Mouse (Mus musculus): ENCODE results near the gene Bdnf. TPM values are rescaled to one million over a fixed set of nuclear protein-coding genes. Genes with fewer than 3 reads are reported as not detected.

The Bdnf gene
- 10 to 100 TPM; 28.5 to 35.0 TPM for total RNA-seq (2021)

GRCm38 (mm10) chr2:109674532-109674931 is at the start of gene Bdnf:
Gene Bdnf (plus strand): TSS chr2:109674700.
- intact Hi-C loops (cut with DNase I): loop anchor here (10.0 kb wide), 3 partner anchors 890 to 1640 kb away; no protein-coding TSS in a partner anchor
- peak in 1 of 2 experiments; percentile 9 for DNase-seq (ENCODE audit: low spot score in 2 of 2)

DNA sequence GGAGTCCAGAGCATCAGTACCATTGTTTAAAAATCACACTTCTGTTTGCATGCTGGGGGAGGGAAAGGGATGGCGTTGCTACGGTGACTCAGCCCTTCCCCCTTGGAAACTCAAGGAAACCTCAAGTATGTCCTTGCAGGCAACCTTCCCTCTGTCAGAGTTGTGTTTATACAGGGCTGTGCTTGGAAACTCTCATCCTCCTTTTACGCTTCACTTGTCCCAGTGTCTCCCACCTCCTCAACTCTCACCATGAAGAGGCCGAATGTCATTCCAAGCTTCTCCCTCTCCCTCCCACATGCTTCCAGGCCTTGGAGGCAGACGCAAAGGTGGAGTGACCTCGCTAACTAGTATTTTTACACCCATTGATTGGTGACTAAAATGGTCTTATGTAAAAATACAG is 47.6 kb upstream of the Bdnf start:
- intact Hi-C loops (cut with DNase I): no loop called here

DNA sequence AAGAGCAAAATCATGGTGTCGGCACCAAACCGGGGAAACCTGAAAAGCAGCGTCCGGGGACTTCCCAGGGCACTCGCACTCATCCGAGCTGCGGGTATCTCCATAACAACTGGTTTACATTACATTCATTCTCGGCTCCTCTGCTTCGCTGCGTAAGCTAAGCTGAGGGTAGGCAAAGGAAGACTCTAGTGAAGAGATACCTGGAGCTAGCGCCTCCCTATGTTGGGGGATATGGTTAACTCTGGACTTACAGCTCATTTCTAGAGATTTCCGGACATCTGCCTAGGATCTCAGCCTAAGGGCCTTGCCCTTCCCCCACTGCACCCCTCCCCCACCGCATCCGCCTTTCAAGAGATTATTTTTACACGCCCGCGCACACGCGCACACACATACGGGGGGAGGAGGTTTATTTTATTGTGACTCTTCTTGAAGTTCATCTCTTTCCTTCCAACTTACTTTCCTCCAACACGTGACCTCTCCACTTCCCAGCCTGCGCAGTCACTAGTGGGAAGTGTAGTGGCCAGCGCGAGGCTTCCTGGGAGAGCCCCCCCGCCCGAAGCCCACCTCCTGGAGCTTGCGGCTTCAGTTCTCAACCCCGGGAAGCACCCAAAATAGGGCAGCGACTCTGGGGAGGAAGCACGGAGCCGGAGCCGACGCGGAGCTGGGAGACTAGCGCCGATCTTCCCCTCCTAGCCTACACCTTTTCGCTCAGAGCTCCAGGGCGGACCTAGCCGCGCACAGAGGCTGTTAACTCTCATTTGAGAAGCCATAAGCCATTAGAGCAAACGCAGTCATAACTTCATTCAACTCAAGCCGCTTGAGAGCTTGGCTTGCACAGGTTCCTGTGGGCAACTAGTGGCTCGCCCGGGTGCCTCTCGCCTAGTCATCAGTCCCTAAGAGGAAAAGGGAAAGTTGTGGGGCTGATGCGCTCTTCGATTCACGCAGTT is 718 bp upstream of the Bdnf start:
- DNase-seq (ENCODE audit: low spot score in 2 of 2): peak; percentile 38 to 42
- intact Hi-C loops (cut with DNase I): loop anchor here (10.0 kb wide), 3 partner anchors 889 to 1639 kb away; no protein-coding TSS in a partner anchor

More for the DNA sequence above, 47.6 kb upstream of the Bdnf start:
- DNase-seq (ENCODE audit: low spot score in 2 of 2): no peak

- peak in 1 of 2 experiments; percentile 8 for DNase-seq (ENCODE audit: low spot score in 2 of 2)
- intact Hi-C loops (cut with DNase I): loop anchor here (5.0 to 10.0 kb wide), 6 partner anchors 398 to 1640 kb away; no protein-coding TSS in a partner anchor
These were observed 551 bp downstream of the Bdnf start for GRCm38 (mm10) chr2:109675051-109675450.

GRCm38 (mm10) chr2:109675973-109676617 is 1.6 kb downstream of the Bdnf start:
- intact Hi-C loops (cut with DNase I): loop anchor here (2.0 to 10.0 kb wide), 7 partner anchors 399 to 1641 kb away; no protein-coding TSS in a partner anchor
- peak; percentile 35 to 65 for DNase-seq (ENCODE audit: low spot score in 2 of 2)

GRCm38 (mm10) chr2:109676618-109676974 is 2.1 kb downstream of the Bdnf start:
- peak in 1 of 2 experiments; percentile 18 for DNase-seq (ENCODE audit: low spot score in 2 of 2)

GRCm38 (mm10) chr2:109677221-109678089 is 3.0 kb downstream of the Bdnf start:
- peak; percentile 46 to 70 for DNase-seq (ENCODE audit: low spot score in 2 of 2)
- intact Hi-C loops (cut with DNase I): loop anchor here (1.0 to 10.0 kb wide), 8 partner anchors 59 to 1643 kb away; no protein-coding TSS in a partner anchor

More at GRCm38 (mm10) chr2:109676618-109676974, 2.1 kb downstream of the Bdnf start:
- intact Hi-C loops (cut with DNase I): loop anchor here (2.0 to 10.0 kb wide), 7 partner anchors 399 to 1642 kb away; no protein-coding TSS in a partner anchor

DNA sequence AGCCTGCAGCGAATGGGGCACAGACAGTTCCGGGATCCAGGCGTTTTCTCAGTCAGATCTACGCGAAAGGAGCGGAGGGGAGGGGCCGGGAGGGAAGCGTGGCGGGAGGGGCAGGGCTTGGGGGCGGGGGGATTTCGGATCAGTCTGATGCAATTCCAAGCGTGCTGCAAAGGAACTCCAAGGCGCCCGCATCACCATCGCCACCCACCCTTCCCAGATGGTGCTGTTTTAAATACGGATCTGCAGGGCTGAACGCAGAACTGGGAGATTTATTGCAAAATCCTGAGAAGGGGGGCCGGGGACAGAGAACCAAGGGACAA is 3.5 kb downstream of the Bdnf start:
- DNase-seq (ENCODE audit: low spot score in 2 of 2): peak; percentile 82 to 97
- intact Hi-C loops (cut with DNase I): loop anchor here (1.0 to 10.0 kb wide), 7 partner anchors 60 to 1643 kb away; no protein-coding TSS in a partner anchor

DNA sequence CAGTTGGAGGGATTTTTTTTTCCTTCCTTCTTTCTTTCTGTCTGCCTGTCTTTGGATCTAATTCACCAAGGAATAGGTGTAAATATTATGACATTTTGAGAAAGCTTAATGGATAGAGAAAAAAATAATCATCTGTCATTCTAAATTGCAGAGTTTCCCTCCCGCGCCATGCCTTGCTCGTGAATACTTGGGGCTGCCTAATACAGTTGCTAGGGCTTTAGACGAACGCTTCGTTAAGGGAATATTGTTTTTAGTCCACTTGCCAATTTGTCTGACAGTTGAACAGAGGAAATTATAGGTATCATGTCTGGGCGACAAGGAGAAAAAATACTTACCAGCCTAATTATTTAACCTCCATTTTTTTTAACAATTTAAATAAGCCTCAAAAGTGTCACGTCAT is 4.0 kb downstream of the Bdnf start:
- no peak for DNase-seq (ENCODE audit: low spot score in 2 of 2)
- intact Hi-C loops (cut with DNase I): loop anchor here (1.0 to 10.0 kb wide), 7 partner anchors 60 to 1644 kb away; no protein-coding TSS in a partner anchor

- no peak for DNase-seq (ENCODE audit: low spot score in 2 of 2)
- intact Hi-C loops (cut with DNase I): loop anchor here (5.0 to 10.0 kb wide), 6 partner anchors 402 to 1645 kb away; no protein-coding TSS in a partner anchor
These were observed 4.9 kb downstream of the Bdnf start for GRCm38 (mm10) chr2:109679446-109679845.

GRCm38 (mm10) chr2:109681071-109681470 is 6.6 kb downstream of the Bdnf start:
- intact Hi-C loops (cut with DNase I): no loop called here

DNA sequence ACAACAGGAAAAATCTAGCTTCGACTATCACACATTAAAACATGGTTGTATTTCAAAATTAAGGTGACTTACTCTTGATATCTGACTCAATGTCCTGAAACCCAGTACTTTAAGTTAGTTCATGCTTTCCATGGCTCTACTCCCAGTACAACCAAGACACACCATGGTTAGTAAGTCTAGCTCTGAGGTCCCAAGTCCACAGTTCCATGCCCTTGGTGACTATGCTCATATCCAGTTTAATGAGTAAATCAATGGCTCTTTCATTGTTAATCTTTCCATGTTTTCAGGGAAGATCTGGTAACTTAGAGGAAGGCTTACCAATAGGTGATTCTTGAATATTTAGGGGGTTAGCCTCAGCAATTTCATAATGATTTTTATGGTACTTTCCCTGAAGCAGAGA is 14.2 kb downstream of the Bdnf start:
- DNase-seq (ENCODE audit: low spot score in 2 of 2): no peak

More at GRCm38 (mm10) chr2:109681071-109681470, 6.6 kb downstream of the Bdnf start:
- no peak for DNase-seq (ENCODE audit: low spot score in 2 of 2)

GRCm38 (mm10) chr2:109692266-109693177 is 18.0 kb downstream of the Bdnf start:
- intact Hi-C loops (cut with DNase I): loop anchor here (5.0 to 10.0 kb wide), 2 partner anchors 880 to 1588 kb away; no protein-coding TSS in a partner anchor
- peak; percentile 57 to 86 for DNase-seq (ENCODE audit: low spot score in 2 of 2)

More for the DNA sequence above, 14.2 kb downstream of the Bdnf start:
- intact Hi-C loops (cut with DNase I): no loop called here

GRCm38 (mm10) chr2:109693178-109694115 is 18.9 kb downstream of the Bdnf start:
- intact Hi-C loops (cut with DNase I): loop anchor here (2.0 to 10.0 kb wide), 5 partner anchors 817 to 1725 kb away; no protein-coding TSS in a partner anchor
- peak; percentile 51 to 56 for DNase-seq (ENCODE audit: low spot score in 2 of 2)

DNA sequence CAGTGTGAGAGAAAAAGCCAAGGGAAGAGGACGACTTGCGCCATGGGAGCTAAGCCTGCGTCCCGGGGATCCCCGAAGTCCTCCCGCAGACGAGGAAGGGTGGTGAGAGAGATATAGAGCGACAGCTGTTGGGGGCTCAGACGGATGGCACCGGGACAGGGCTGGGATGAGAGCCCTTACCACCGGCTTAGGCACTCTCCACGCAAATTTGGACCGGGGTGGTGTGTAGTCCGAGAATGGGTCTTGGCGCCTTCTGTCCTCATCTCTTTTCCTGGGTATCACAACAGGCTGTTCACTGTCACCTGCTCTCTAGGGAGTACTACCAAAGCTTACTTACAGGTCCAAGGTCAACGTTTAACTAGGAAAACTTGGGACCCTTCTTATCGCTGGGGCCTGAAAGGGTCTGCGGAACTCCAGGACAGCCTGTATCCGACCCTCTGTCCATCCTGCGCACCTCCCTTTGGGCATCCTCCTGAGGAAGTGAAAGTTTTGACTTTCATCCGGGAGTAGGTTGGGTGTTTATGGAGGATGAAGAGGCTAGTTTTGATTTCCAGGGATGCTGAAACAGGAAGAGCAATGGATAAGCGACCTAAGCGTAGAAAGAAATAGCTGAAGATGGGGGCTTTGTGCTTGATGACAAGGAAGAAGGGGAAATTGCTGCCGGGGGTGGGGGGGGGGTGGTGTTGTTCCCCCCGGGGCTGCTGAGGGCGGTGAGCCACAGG is 19.8 kb downstream of the Bdnf start:
- peak in 1 of 2 experiments; percentile 25 for DNase-seq (ENCODE audit: low spot score in 2 of 2)
- intact Hi-C loops (cut with DNase I): loop anchor here (2.0 to 10.0 kb wide), 5 partner anchors 817 to 1725 kb away; no protein-coding TSS in a partner anchor

- DNase-seq (ENCODE audit: low spot score in 2 of 2): peak; percentile 76 to 81
- intact Hi-C loops (cut with DNase I): loop anchor here (2.0 to 10.0 kb wide), 5 partner anchors 818 to 1726 kb away; no protein-coding TSS in a partner anchor
These were observed 20.3 kb downstream of the Bdnf start for GRCm38 (mm10) chr2:109694838-109695225.
